Mouse (Mus musculus): Measurements from ENCODE around the gene Abca12.

DNA sequence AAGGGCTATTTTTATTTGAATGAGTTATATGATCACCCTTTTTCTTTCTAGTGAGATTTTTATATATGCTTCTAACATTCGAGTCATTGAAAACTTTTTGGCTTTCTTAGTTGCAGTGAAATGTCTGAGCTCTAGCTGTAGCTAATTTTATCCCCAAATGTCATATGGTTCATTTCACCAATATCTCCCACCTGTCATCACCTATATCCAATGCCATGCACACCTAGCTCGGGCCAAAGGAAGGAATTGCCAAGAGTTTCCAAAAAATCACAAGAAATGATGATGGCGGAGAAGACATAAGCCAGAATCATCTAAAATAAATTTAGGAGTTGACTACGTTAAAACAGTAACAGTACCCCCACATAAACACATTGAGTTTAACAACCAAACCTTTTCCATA is 102.5 kb downstream of the Abca12 start:
- TF ChIP-seq CTCF (IDR thresholded peaks at IDR 0.05; ENCODE audit: low read depth), result no peak
- TF ChIP-seq EP300 (IDR thresholded peaks at IDR 0.05; ENCODE audit: low read depth), result no peak

Data from liver, embryonic 14.5 days (tissue).